Mouse (Mus musculus) c-Kit-positive CD71-negative TER-119-negative erythroid progenitor cells, embryonic 14.5 days (primary cell): Measurements from ENCODE around the gene B3gnt6.
"Not testable (repeated sequence)": the region's sequence is repeated elsewhere in the genome, so short reads cannot be mapped to it uniquely, and the experiment has no call there.

Experiments
- DNase-seq: peaks from one replicate; pipeline ENCODE4 v3.0.0-alpha.2; 2013; ENCODE audit warnings: low read depth

The B3gnt6 gene

GRCm38 (mm10) chr7:98199381-98199780 lies at the start of gene B3gnt6:
B3gnt6 (minus strand) TSS chr7:98199481.
- no peak for DNase-seq

- no peak for DNase-seq
Observed at GRCm38 (mm10) chr7:98236686-98237359, 37.5 kb upstream of the B3gnt6 start.

- no peak for DNase-seq
Observed at GRCm38 (mm10) chr7:98223796-98224195, 24.5 kb upstream of the B3gnt6 start.

GRCm38 (mm10) chr7:98216713-98217112 lies 17.4 kb upstream of the B3gnt6 start:
- no peak for DNase-seq

- DNase-seq = no peak
Observed at GRCm38 (mm10) chr7:98202946-98203345, 3.7 kb upstream of the B3gnt6 start.

- no peak for DNase-seq
Observed at GRCm38 (mm10) chr7:98201493-98202028, 2.3 kb upstream of the B3gnt6 start.

- DNase-seq = no peak
Observed at GRCm38 (mm10) chr7:98200396-98200795, 1.1 kb upstream of the B3gnt6 start.

- DNase-seq = no peak
Observed at GRCm38 (mm10) chr7:98195151-98195801, 4.0 kb downstream of the B3gnt6 start.

GRCm38 (mm10) chr7:98194026-98194792 lies 5.1 kb downstream of the B3gnt6 start:
- no peak for DNase-seq

- no peak for DNase-seq
Observed at GRCm38 (mm10) chr7:98193515-98194025, 5.7 kb downstream of the B3gnt6 start.

- no peak for DNase-seq
Observed at GRCm38 (mm10) chr7:98191571-98192250, 7.6 kb downstream of the B3gnt6 start.

GRCm38 (mm10) chr7:98190578-98190977 lies 8.7 kb downstream of the B3gnt6 start:
- DNase-seq = no peak

- DNase-seq = no peak
Observed at GRCm38 (mm10) chr7:98189745-98190144, 9.5 kb downstream of the B3gnt6 start.

- DNase-seq = no peak
Observed at GRCm38 (mm10) chr7:98188680-98189079, 10.6 kb downstream of the B3gnt6 start.

- no peak for DNase-seq
Observed at GRCm38 (mm10) chr7:98188238-98188637, 11.0 kb downstream of the B3gnt6 start.

- DNase-seq = not testable (repeated sequence)
Observed at GRCm38 (mm10) chr7:98187332-98187731, 11.9 kb downstream of the B3gnt6 start.

- DNase-seq = no peak
Observed at GRCm38 (mm10) chr7:98186637-98187036, 12.6 kb downstream of the B3gnt6 start.

- DNase-seq = no peak
Observed at GRCm38 (mm10) chr7:98185326-98185725, 14.0 kb downstream of the B3gnt6 start.

GRCm38 (mm10) chr7:98178560-98179231 lies 20.6 kb downstream of the B3gnt6 start:
- DNase-seq = no peak

- DNase-seq = peak; percentile 64
Observed at GRCm38 (mm10) chr7:98177929-98178559, 21.2 kb downstream of the B3gnt6 start, which contains the start of gene Capn5. Capn5 (minus strand) TSS chr7:98178274.

- DNase-seq = no peak
Observed at GRCm38 (mm10) chr7:98177566-98177928, 21.7 kb downstream of the B3gnt6 start.
